Mouse (Mus musculus) megakaryocyte progenitor cell, adult 5-6 weeks (primary cell): ENCODE results near the gene Hist1h2ae. TPM values are rescaled to one million over a fixed set of nuclear protein-coding genes. Genes with fewer than 3 reads are reported as not detected.
"Not testable (repeated sequence)": the region's sequence is repeated elsewhere in the genome, so short reads cannot be mapped to it uniquely, and the experiment has no call there.

ENCODE experiments used
- ATAC-seq: replicated peaks from 2 replicates; pipeline ENCODE4 v1.8.0; 2016; ENCODE audit warnings: mild to moderate bottlenecking, moderate TSS enrichment, inconsistent platforms; ENCODE audit not compliant: poor library complexity
- total RNA-seq, 2 experiments: library from RNA; stranded (forward) in 1 of 2; stranded (reverse) in 1 of 2; fragments of 157-497, 149-512 nt in 1 of 2; fragments of 200-1000 nt in 1 of 2; gene quantifications; 2 replicates each; pipeline versions ENCODE4 v1.2.3 to v1.2.4; 2015 to 2017

The Hist1h2ae gene
- total RNA-seq (2015), result 5.3 and 9.4 TPM in 2 replicates
- 249 and 287 TPM in 2 replicates for total RNA-seq (2017)

DNA sequence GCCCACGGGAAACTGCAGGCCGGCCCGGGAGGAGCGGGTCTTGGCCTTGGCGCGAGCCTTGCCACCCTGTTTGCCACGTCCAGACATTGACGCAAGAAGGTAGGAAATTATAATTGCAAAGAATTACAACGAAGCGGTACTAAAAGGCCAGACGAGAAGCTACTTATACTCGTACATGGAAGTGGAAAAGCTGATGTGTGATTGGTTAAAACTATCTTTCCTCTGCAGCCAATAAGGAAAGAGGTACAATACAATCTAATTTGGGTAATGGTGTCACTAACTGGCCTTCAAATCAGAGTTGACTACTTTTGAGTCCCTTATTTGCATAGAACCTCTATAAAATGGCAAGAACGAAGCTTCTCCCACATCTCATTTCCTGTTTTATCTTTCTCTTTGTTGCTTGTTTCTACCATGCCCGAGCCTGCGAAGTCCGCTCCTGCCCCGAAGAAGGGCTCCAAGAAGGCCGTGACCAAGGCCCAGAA, at the start of gene Hist1h2ae, which contains the start of gene Hist1h2bg:
TSS of gene Hist1h2ae (minus strand) at position 199 of the 482 bp plus-strand sequence.
TSS of gene Hist1h2bg (plus strand) at position 375 of the 482 bp plus-strand sequence.
- ATAC-seq, result peak; percentile 72

DNA sequence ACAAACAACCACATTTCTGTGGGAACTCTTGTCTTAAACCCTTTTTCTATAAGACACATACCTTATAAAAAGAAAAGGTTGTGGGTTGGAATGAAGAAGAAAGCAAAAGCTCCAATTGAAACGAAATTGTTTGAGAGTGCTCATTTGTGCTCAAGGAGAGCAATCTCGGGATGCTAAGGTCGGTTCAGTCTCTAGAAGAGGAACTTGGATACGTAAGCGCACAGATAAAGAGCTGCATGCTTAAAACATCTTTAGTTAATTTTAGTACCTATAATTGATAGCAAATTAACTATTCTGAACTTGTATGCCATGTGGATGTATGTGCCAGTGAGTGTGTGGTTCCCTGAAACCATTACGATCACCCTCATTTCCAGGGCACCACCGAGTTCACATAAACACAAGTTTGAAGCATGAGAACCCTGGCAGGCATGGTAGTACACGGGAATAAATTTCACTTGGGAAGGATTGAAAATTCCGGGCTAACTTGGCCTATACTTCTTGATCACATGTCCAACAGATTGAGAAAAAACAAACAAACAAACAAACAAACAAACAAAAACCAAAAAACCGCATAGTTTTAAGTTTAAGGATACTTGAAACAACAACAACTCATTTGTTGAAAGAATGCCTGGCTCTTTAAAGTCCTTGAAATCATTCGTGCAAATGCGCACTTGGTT, 49.2 kb upstream of the Hist1h2ae start:
- ATAC-seq, result no peak

DNA sequence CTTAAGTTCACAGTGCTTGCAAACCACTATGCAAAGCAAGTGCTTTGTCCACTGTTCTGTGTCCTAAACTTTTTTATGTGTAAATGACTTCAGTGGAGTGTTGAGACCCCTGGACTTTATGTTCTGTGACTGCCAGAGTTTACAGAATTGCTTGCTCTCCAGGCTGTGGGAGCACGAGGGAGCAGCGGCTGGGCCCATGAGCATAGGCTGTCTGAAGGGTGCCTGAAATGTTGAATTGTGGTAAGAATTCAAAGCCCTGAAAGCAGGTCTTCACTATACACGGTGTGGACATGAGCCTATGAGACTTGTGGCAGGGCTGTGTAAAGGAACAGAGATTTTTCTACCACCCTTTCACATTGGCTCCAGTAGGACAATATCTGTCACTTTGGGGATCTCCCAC, 40.6 kb upstream of the Hist1h2ae start:
- ATAC-seq, result no peak

DNA sequence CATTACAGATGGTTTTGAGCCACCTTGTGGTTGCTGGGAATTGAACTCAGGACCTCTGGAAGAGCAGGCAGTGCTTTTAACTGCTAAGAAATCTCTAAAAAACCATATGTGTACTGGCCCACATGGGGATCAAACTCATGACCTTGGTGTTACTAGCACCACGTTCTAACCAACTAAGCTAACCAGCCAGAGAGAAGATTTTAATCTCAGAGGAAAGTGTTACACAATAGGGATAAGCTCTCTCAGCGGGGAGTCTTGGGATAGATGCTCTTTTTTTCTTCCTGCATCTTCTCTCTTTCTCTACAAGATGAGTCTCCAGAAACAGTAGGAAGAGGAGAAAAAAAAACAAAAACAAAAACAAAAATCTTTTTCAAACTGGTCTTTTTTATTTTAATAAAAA, 39.4 kb upstream of the Hist1h2ae start:
- ATAC-seq, result no peak

DNA sequence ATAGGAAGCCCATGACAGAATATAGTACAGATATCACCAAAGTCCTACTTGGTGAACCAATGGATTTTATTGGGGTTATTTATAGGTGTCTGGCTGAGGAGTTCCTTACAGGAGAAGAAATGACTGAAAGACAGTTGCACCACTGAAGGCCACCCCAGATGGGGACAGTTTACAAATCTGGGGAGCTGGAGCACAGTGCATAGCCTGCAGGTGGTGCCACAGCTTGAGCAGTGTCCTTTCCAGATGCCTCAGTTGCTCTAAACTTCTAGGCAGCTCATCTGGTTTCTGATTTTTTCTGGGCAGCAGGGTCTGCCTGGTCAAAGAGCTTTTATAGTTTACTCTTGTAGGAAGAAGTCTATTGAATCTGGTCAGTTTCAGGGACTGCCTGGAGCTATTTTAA, 38.8 kb upstream of the Hist1h2ae start:
- ATAC-seq, result no peak

DNA sequence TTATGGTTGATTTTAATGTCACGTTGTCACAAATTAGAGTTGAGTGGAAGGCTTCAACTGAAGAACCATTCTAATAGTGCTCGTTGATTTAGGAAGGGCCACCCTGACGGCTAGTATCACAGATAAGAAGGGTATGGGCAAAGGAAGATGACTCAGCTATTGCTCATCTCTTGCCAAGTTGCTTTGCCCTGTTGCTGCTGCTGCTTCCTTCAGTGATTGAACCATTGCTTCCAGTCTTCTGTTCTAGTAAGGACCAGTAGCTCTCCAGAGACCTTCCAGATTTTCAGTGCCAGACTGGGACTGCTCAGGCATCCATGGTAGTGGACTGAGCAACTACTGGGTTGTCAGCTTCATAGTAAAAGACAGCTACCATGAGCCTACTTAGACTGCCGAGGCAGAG, 38.2 kb upstream of the Hist1h2ae start:
- peak; percentile 92 for ATAC-seq

DNA sequence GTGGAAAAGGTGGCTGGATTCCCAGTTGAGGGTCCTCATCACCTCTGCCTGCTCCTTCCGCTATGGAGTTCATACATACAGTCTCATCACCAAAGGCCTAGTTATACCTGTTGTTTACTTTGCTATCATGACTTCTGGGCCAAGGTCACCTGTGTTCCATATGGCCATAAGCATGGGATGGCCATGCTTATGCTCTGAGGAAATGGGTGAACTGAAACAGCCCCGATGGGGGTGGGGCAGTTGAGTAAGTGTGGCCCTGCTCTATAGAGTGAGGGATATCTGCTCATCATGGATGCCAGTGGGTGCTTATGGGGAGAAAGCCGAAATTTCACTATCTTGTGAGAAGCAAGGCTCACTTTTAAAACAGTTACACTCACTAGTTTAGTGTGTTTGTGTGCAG, 34.0 kb upstream of the Hist1h2ae start:
- ATAC-seq, result no peak

DNA sequence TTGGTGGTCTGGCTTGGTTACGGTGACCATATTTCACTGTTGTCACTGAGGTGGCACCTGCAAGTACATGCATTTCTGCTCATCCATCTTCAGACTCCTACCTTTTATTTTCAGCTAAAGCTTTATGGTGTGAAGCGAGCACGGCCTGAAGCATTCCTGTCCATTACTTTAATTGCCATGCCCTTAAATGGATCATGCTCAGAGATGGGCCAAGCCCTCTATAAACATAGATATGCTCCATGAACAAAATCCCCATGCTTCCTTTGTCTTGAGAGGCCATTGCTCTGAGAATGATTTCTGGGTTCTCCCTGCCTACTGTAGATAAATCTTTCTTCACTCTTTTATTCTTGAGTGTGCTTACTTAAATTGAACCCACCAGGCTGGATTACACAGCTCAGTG, 33.4 kb upstream of the Hist1h2ae start:
- ATAC-seq, result no peak

DNA sequence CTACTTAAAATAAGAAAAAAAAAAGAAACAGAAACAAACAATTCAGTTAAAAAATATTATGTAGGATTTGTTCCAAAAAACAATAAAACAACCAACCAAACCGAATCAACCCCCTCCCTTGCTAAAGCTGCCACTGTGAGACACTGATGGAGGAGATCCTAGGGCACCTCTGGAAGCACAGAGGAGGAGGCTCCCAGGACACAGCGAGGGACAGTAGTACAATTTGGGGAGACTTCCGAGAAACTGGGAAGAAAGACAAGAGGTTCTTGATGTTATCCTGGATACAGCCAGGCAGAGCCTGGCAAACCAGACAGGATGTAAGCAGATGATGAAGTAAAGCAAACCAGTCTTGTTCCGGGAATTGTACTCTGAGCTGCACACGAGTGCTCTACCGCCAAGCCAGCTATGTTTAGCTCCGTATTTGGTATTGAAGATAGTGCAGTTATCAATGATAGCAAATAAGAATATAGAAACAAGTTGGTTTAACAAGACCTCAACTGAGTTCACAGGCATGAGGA, 32.2 kb upstream of the Hist1h2ae start:
- ATAC-seq, result no peak

DNA sequence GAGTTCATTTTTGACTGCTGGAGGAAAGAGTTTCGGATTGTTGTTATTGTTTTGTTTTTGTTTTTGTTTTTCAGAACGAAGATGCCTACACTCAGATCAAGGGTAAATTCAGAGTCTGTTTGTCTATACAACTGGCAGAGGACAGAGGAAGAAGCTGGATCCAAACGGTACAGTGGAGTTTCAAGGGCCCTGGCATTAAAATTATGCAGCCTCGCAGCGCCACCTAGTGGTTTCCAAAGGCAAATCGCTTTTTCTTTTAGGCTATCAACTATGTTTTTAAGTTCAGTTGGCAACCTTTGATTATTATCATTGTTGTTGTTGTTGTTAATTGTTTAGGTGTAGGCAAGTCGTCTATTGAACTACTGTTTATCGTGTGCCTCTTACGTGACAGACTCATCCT, 26.9 kb upstream of the Hist1h2ae start:
- ATAC-seq, result peak; percentile 73

DNA sequence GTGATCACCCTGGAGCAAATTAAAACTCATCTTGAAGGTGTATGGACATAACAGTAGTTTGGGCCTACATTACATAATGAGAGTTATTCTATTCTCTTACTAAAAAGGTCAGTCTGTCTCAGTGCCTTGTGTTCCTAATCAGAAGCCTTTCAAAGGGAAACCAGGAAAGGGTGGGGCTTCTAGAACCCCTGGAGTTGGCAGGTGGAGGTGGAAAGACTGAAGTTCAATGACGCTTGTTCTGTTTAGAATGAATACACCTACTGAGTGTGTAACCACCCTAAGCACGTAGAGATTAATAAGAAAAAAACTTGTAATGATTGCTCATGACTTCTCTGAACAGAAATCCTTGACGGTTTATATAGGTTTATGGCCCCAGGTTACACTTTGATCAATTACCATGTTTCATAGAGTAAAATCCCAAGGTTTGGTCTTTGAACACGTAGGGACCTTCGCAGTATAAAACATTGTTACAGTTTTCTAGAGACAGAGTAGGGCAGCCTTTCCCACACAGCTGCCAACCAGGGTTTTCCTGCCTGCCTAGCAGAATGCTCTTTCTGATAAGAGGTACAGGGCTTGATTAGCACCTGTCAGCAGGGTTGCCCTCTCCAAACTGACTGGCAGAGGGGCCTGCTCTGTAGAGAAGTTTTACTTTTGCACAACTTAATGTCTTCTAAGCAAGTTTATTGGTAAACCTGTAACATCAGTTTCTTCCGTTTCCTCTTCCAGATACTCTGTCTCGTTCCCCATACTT, 24.8 kb upstream of the Hist1h2ae start:
- ATAC-seq, result peak; percentile 88

DNA sequence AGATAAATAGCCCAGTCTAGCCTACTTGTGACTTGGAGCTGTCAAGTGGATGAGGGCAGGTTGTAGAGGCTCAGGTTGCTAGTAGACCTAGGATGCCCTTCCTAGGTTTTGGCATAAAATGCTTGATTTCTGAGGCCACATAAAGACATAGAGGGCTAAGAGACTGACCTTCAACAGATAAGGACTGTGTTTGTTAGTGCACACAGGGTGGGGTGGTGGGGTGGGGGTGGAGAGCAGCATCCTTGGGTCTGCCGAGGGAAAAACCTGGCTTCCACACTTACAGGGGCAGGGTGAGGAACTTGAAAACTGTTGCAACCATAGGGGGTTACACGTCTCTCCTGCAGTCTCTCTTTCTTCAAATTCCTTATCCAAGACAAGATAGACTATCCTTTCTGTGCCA, 24.2 kb upstream of the Hist1h2ae start:
- no peak for ATAC-seq

DNA sequence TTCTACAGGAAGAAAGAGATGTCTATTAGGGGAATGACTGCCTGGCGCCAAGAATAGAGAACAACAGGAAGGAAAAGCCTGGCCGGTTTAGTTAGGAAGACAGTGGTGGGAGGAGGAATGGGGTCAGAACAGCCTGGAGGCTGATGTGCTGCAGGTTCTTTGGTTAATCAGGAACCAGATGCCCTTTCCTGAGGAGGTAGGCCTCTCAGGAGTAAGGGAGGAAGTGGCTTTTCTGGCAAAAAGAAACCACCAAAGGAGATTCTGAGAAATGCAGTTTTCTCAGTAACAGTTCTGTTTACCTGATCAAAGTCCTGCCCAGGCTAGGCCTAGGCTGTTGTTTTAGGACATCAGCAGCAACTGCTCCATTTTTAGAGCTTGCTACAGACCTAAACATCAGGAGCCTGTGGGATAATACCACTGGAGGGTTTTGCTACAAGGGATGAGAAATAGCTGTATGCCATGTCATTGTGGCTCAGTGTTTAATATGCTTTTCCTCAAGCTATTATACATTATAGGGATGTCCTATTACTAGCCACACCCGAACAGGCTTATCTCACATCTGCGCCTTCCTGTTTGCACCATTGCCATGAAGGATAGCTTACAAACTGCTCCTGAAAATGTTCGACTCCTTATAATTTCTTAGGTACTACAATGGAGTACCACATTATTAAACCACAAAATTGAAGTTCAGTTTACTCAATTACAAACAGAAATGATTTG, 22.2 kb upstream of the Hist1h2ae start:
- peak; percentile 38 for ATAC-seq

DNA sequence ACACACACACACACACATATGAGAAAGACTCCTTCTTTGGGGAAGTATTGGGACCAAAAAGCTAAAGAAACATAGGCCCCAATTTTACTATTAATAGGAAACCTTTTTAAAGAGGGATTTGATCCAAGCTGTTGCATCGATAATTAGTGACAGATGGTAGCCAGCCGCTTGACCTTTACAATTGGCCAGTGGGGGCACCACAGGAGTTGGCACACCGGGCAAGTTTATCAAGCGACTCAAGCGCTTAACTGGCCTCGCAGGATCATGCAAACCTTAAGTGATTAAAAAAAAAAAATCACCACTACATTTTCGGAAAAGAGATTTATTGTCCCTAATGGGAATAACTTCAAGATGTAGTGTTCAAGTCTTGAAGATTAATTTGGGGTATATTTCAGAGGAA, 21.6 kb upstream of the Hist1h2ae start:
- ATAC-seq, result no peak

DNA sequence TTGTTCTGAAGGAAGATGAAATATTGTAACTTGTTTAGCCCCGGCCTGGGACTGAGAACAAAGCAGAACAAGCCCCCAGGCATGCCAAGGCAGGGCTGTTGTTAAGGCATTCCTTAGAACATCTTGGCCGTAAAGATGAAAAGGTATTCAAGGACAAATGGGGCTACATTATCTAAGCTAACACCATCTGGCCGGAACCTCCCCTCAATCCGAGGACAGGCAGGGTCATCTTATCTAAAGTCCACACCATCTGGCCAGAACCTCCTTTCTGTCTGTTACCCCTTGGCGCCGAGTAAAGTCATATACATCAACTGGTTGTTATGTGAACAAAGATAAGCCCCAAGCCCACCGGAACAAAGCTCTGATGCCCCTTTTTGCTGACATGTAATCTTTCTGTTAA, 20.9 kb upstream of the Hist1h2ae start:
- not testable (repeated sequence) for ATAC-seq

DNA sequence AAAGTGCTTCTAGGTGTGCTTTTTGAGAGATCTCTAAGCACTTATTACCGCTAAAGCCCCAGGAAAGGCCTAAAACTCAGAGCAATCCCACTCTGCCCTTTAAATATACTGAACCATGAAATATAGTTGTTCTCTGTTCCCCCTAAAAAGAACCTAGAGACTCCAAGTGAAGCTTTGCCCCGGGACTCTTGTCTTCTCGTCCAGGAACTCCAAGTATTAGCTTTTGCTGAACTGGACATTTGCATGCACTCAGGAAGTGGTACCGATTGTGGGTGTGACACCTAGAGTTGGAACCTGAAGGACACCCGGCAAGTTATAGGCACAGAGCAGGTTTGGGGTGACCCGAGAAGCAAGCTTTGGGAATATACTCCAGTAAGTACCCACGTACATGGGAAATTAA, 20.2 kb upstream of the Hist1h2ae start:
- no peak for ATAC-seq

DNA sequence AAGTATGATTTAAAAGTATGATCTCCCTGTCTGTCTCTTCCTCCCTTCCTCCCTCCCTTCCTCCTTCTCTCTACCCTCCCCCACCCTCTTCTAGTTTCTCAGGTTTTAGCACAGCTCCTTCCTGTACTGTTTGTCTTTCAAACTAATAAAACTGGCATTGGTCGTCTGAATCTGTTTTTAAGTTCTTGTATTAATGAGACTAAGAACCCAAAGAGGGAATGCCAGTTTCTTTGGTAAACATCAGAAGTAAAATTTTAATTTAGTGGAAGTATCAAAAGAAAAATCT, 15.9 kb upstream of the Hist1h2ae start:
- no peak for ATAC-seq

DNA sequence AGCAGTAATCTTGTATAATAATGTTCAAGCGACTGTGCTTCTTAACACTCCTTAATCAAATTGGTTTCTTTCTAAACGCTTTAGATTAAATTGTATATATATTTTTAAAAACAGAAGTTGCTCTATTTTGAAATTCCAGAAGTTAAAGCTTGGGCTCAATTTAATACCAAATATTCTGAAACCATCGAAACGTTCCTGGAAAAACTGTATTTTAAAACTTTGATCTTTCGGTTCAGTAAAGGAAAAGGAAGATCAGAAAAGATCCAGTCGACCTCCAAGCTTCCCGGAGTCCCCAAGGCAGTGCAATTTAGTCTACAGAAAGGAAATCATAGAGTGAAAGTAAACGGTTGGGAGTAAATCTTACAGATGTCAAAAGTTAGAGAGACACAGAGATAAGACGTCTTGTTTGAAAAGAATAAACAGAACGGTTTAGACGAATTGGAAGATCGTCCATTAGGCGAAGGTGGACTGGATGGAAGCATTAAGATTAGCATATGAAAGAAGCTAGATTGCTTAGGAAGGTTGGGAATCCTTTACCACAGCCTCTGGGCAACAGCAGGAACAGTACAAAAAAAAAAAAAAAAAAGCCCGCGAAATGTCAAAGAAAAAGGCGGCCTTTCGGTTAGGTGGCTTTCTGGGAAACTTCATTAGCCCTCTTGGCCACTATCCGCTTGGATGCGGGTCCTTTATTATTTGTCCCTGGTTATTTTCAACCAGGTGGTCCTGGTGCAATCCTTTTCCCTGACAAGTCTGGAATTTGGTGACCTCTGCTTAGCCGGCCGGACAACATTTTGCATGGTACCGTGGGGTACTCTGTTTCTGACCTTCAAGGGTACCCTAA, 15.3 kb upstream of the Hist1h2ae start:
- no peak for ATAC-seq

DNA sequence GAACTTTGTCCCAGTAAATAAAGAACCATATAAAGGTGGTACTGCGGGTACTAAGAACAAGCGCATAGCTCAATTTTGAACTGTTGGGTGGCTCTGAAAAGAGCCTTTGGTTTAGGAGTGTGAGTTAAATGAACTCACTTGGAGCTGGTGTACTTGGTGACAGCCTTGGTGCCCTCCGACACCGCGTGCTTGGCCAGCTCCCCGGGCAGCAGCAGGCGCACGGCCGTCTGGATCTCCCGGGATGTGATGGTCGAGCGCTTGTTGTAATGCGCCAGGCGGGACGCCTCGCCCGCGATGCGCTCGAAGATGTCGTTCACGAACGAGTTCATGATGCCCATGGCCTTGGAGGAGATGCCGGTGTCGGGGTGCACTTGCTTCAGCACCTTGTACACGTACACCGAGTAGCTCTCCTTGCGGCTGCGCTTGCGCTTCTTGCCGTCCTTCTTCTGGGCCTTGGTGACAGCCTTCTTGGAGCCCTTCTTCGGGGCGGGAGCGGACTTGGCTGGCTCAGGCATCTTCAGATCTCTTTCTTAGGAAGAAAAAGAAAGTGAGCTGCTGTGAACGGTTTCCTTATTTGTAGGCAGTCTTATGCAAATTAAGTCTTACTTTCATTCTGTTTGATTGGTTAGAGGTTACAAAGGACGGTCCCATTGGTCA, 14.6 kb upstream of the Hist1h2ae start:
- peak; percentile 63 for ATAC-seq

DNA sequence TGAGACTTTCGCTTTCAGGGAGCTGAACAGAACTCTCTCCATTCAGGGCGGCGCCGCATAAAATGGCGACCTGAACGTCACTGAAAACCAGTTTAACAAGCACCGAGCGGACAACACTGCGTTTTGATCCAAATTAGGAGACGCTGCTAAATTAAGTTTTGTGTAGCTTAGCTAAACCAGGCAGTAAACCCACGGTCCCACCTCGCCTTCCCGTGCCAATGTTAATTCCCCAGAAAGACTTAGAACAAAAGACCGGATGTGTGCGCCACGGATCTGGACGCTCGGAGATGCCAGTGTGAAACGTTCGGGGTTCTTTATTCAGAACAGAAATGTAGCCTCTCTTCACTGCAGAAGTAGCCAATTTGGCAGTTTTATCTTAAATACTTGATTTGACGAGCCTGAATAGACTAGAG, 14.0 kb upstream of the Hist1h2ae start:
- ATAC-seq, result peak; percentile 17
